Comparison of ENCODE assay signal across 13 mouse cellular contexts in the genomic region with DNA sequence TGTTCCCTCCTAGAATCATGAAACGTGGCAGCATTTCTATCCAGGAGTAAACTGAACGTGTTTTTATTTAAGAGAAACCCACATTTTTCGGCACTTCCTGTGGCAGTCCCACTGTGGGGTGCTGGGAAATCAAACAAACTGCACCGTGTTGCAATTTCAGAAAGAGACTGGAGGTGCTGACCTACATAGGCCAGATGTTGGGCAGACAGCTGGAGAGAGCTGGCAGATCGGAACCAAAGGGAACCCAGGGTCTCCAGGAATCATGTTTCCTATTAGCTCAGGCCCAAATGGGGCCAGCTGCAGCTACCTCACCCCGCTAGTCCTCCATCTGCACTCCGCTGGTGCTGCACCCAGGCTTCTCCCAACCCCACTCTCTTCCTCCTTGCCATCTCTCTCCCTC. TPM values are rescaled to one million over a fixed set of nuclear protein-coding genes. Genes with fewer than 3 reads are reported as not detected.
DNase-seq lines count a peak whose midpoint lies in the region; ATAC-seq lines count a peak whose summit lies in the region.
"Had no signal": no experiment of that assay in that cellular context is flagged by ENCODE, and none has a peak within 500 bp of the region (broad histone marks: within the 10 kb centered on the region; RNA-seq: fewer than 3 reads in every experiment).

No protein-coding gene starts in this region.

- H3K27ac ChIP-seq in hindbrain, embryonic 10.5 days, result peak overlapping the region; percentile 73; the same call in 1 of the 2 replicates
- no peak overlapping the region for H3K27ac ChIP-seq in hindbrain, embryonic 11.5 days (ENCODE audit: low read depth, low read length)
- H3K27ac ChIP-seq in embryonic facial prominence, embryonic 13.5 days, result peak overlapping the region; percentile 67
- peak overlapping the region; percentile 67 for H3K27ac ChIP-seq in hindbrain, embryonic 15.5 days (replicated peaks)
- peak overlapping the region; percentile 64; the same call in 1 of the 2 replicates for H3K27ac ChIP-seq in neural tube, embryonic 14.5 days (ENCODE audit: low read depth, low read length)

- H3K4me1 ChIP-seq in hindbrain, embryonic 10.5 days (replicated peaks), result peaks cover 49% of the 10 kb centered on the region
- no peaks in the 10 kb centered on the region for H3K4me1 ChIP-seq in hindbrain, embryonic 11.5 days (replicated peaks; ENCODE audit: control insufficient read depth, insufficient read depth, low read length)
- peaks cover 44% of the 10 kb centered on the region for H3K4me1 ChIP-seq in embryonic facial prominence, embryonic 13.5 days
- peaks cover 27% of the 10 kb centered on the region for H3K4me1 ChIP-seq in hindbrain, embryonic 15.5 days (replicated peaks)
- peaks cover 13% of the 10 kb centered on the region for H3K4me1 ChIP-seq in neural tube, embryonic 14.5 days (ENCODE audit: control insufficient read depth, insufficient read depth, low read length)

- H3K4me2 ChIP-seq in hindbrain, embryonic 11.5 days (replicated peaks; ENCODE audit: low read depth, low read length), result no peak overlapping the region
- no peak overlapping the region for H3K4me2 ChIP-seq in embryonic facial prominence, embryonic 13.5 days
- H3K4me2 ChIP-seq in hindbrain, embryonic 15.5 days, result no peak overlapping the region
- H3K4me2 ChIP-seq in neural tube, embryonic 14.5 days (ENCODE audit: low read depth, low read length), result no peak overlapping the region

- H3K9me3 ChIP-seq in hindbrain, embryonic 10.5 days, result no peaks in the 10 kb centered on the region
- H3K9me3 ChIP-seq in hindbrain, embryonic 11.5 days (ENCODE audit: control insufficient read depth, low read length), result no peaks in the 10 kb centered on the region
- no peaks in the 10 kb centered on the region for H3K9me3 ChIP-seq in embryonic facial prominence, embryonic 13.5 days
- H3K9me3 ChIP-seq in hindbrain, embryonic 15.5 days, result no peaks in the 10 kb centered on the region
- no peaks in the 10 kb centered on the region for H3K9me3 ChIP-seq in neural tube, embryonic 14.5 days (ENCODE audit: control insufficient read depth, low read length)

- H3K4me3 ChIP-seq in hindbrain, embryonic 10.5 days, result no peak overlapping the region
- H3K4me3 ChIP-seq in hindbrain, embryonic 11.5 days (ENCODE audit: low read depth, low read length), result no peak overlapping the region
- no peak overlapping the region for H3K4me3 ChIP-seq in embryonic facial prominence, embryonic 13.5 days
- no peak overlapping the region for H3K4me3 ChIP-seq in hindbrain, embryonic 15.5 days
- H3K4me3 ChIP-seq in neural tube, embryonic 14.5 days (ENCODE audit: low read depth, low read length), result no peak overlapping the region
- H3K4me3 ChIP-seq: erythroblast, embryonic 14.5 days; megakaryocyte, embryonic 14.5 days had no signal

- 74% methylated on average over 7 of the region's 7 CpGs for WGBS in hindbrain, embryonic 10.5 days
- 72% methylated on average over 7 of the region's 7 CpGs for WGBS in hindbrain, embryonic 11.5 days
- 45% methylated on average over 7 of the region's 7 CpGs for WGBS in embryonic facial prominence, embryonic 13.5 days
- WGBS in hindbrain, embryonic 15.5 days, result 76% methylated on average over 7 of the region's 7 CpGs
- 79% methylated on average over 7 of the region's 7 CpGs for WGBS in neural tube, embryonic 14.5 days

- H3K36me3 ChIP-seq in hindbrain, embryonic 10.5 days, result peaks cover 54% of the 10 kb centered on the region
- H3K36me3 ChIP-seq in hindbrain, embryonic 11.5 days (ENCODE audit: control insufficient read depth, insufficient read depth, low read length), result no peaks in the 10 kb centered on the region
- H3K36me3 ChIP-seq in embryonic facial prominence, embryonic 13.5 days, result peaks cover 6% of the 10 kb centered on the region; the same call in 1 of the 2 replicates
- H3K36me3 ChIP-seq in hindbrain, embryonic 15.5 days, result no peaks in the 10 kb centered on the region
- H3K36me3 ChIP-seq in neural tube, embryonic 14.5 days (ENCODE audit: control insufficient read depth, insufficient read depth, low read length), result no peaks in the 10 kb centered on the region

- ATAC-seq in hindbrain, embryonic 11.5 days (ENCODE audit: low FRiP score), result no peak
- no peak for ATAC-seq in embryonic facial prominence, embryonic 13.5 days (ENCODE audit: insufficient number of reproducible peaks, insufficient read depth, low FRiP score, low TSS enrichment, low read depth)
- no peak for ATAC-seq in hindbrain, embryonic 15.5 days (ENCODE audit: low FRiP score, low read depth)
- ATAC-seq in neural tube, embryonic 14.5 days (ENCODE audit: low read depth), result no peak

- H3K27me3 ChIP-seq in hindbrain, embryonic 10.5 days (ENCODE audit: insufficient read depth, poor library complexity, severe bottlenecking), result no peaks in the 10 kb centered on the region
- no peaks in the 10 kb centered on the region for H3K27me3 ChIP-seq in hindbrain, embryonic 11.5 days (ENCODE audit: control insufficient read depth, insufficient read depth, low read length)
- H3K27me3 ChIP-seq in embryonic facial prominence, embryonic 13.5 days, result no peaks in the 10 kb centered on the region
- no peaks in the 10 kb centered on the region for H3K27me3 ChIP-seq in hindbrain, embryonic 15.5 days
- no peaks in the 10 kb centered on the region for H3K27me3 ChIP-seq in neural tube, embryonic 14.5 days (ENCODE audit: control insufficient read depth, insufficient read depth, low read length)

- no peak for DNase-seq in hindbrain, embryonic 10.5 days (ENCODE audit: low spot score)
- DNase-seq in hindbrain, embryonic 11.5 days (ENCODE audit: low spot score), result no peak
- DNase-seq in layer of hippocampus, adult 11-12 months (ENCODE audit: low spot score), result no peak
- DNase-seq in adrenal gland, postnatal 10 days, result no peak
- no peak for DNase-seq in testis, postnatal 10 days (ENCODE audit: low spot score)
- DNase-seq: adrenal gland, postnatal 25 days; kidney, postnatal 25 days; right cerebral cortex, postnatal 25 days had no signal

- no peak overlapping the region for H3K9ac ChIP-seq in hindbrain, embryonic 11.5 days (ENCODE audit: low read depth, low read length)
- no peak overlapping the region for H3K9ac ChIP-seq in embryonic facial prominence, embryonic 13.5 days
- no peak overlapping the region for H3K9ac ChIP-seq in hindbrain, embryonic 15.5 days
- H3K9ac ChIP-seq in neural tube, embryonic 14.5 days (replicated peaks; ENCODE audit: low read depth, low read length), result no peak overlapping the region

RNA-seq across cellular contexts. Expression of a gene that starts 16.8 kb away (rescaled TPM):
- 29.7 and 30.8 TPM in 2 replicates for polyA plus RNA-seq in hindbrain, embryonic 10.5 days (2016; fragmentation: Nextera tagmentation; extraction: Ambion mirVana)
- 21.1 and 24.2 TPM in 2 replicates for polyA plus RNA-seq in hindbrain, embryonic 11.5 days (2014; fragmentation: Nextera tagmentation; extraction: Ambion mirVana)
- polyA plus RNA-seq in embryonic facial prominence, embryonic 13.5 days (2015; fragmentation: Nextera tagmentation; extraction: Ambion mirVana), result 29.4 and 30.1 TPM in 2 replicates
- polyA plus RNA-seq in hindbrain, embryonic 15.5 days (2015; fragmentation: Nextera tagmentation; extraction: Ambion mirVana), result 20.8 and 21.1 TPM in 2 replicates
- polyA plus RNA-seq in neural tube, embryonic 14.5 days (2014; fragmentation: Nextera tagmentation; extraction: Ambion mirVana), result 21.3 and 23.1 TPM in 2 replicates
- 10 to 100 TPM; 14.9 to 17.2 TPM for total RNA-seq in adrenal gland, postnatal 10 days (2021)
